Mouse (Mus musculus): ENCODE results near the gene Kcne1. TPM values are rescaled to one million over a fixed set of nuclear protein-coding genes. Genes with fewer than 3 reads are reported as not detected.

The Kcne1 gene
- total and polyA plus RNA-seq, 3 experiments = 6.9 to 36.5 (median 11.6) TPM

- H3K36me3 ChIP-seq (ENCODE audit: control insufficient read depth, insufficient read depth, low read length) = no peaks in the 10 kb centered on the region; the same call in 1 of the 2 replicates
- peak overlapping the region; percentile 56 for H3K9ac ChIP-seq (ENCODE audit: low read depth, low read length)
- H3K4me3 ChIP-seq = peak overlapping the region; percentile 75
- H3K27ac ChIP-seq = peak overlapping the region; percentile 93
- H3K79me2 ChIP-seq (replicated peaks; ENCODE audit: control insufficient read depth, insufficient read depth, low read length) = no peaks in the 10 kb centered on the region
- WGBS = 30% methylated on average over 5 of the region's 5 CpGs
- intact Hi-C loops (cut with DNase I) = loop anchor here (1.0 to 5.0 kb wide), 2 partner anchors 370 to 575 kb away; partner anchors contain the start of genes Cryzl1 and Itsn1
- DNase-seq = peak in 1 of 2 experiments; percentile 47
- H3K4me1 ChIP-seq (ENCODE audit: control insufficient read depth, insufficient read depth, low read length) = peaks cover 10% of the 10 kb centered on the region
- H3K27me3 ChIP-seq (ENCODE audit: control insufficient read depth, insufficient read depth, low read length) = no peaks in the 10 kb centered on the region
- TF ChIP-seq EP300 (IDR thresholded peaks at IDR 0.05; ENCODE audit: insufficient read depth, low read depth, low read length) = no peak
- TF ChIP-seq POLR2A (IDR thresholded peaks at IDR 0.05; ENCODE audit: insufficient read depth, low read depth, low read length) = peak; percentile 66; the same call in 1 of the 2 replicates
Measured at GRCm38 (mm10) chr16:92301989-92302388, 57.3 kb downstream of the Kcne1 start.

- DNase-seq = no peak
- peak overlapping the region; percentile 56 for H3K9ac ChIP-seq (ENCODE audit: low read depth, low read length)
- no peaks in the 10 kb centered on the region for H3K27me3 ChIP-seq (ENCODE audit: control insufficient read depth, insufficient read depth, low read length)
- intact Hi-C loops (cut with DNase I) = loop anchor here (1.0 to 5.0 kb wide), 2 partner anchors 369 to 574 kb away; partner anchors contain the start of genes Cryzl1 and Itsn1
- H3K27ac ChIP-seq = peak overlapping the region; percentile 93
- no peaks in the 10 kb centered on the region; the same call in 1 of the 2 replicates for H3K36me3 ChIP-seq (ENCODE audit: control insufficient read depth, insufficient read depth, low read length)
- H3K79me2 ChIP-seq (replicated peaks; ENCODE audit: control insufficient read depth, insufficient read depth, low read length) = no peaks in the 10 kb centered on the region
- peaks cover 10% of the 10 kb centered on the region for H3K4me1 ChIP-seq (ENCODE audit: control insufficient read depth, insufficient read depth, low read length)
- 2% methylated on average over 12 of the region's 12 CpGs for WGBS
- peak overlapping the region; percentile 75 for H3K4me3 ChIP-seq
- TF ChIP-seq EP300 (IDR thresholded peaks at IDR 0.05; ENCODE audit: insufficient read depth, low read depth, low read length) = no peak
- no peak for TF ChIP-seq CTCF (IDR thresholded peaks at IDR 0.05)
- no peak for TF ChIP-seq POLR2A (IDR thresholded peaks at IDR 0.05; ENCODE audit: insufficient read depth, low read depth, low read length)
Measured at GRCm38 (mm10) chr16:92301412-92301806, 57.9 kb downstream of the Kcne1 start.

DNA sequence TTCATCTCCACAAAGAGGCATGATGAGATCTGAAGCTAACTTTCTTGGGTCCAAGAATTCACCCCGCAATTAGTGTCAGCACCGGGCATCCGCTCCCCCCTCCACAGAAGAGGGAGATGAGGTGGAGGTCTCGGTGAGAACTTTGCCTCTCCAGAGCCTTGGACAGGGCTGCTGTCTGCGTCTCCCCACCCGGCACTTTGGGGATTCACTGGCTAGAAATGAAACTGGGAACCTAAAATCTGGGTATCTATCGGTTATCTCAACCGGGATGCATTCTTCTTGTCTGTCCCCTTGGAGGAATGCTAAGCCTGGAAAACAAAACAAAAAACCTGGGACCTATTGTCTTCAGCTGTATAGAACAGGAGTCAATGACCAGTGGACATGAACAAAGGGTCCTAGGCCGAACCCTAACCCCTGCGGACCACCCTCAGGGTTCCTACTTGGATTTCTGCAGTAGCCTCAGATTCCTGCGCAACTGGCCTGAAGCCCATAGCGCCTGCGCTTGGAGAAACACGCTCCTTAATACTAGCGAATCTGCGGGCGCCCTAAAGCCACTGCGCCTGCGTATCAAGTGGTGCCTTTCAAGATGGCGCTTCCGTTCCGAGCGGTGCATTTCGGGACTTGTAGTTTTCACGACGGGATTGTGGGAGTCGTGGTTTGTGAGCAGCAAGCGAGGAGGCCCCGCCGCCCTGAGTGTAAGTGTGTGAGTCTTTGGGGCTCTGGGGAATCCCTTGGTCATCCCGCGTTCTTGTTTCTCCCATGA lies 58.4 kb downstream of the Kcne1 start, which contains the start of gene Smim11:
Gene Smim11, plus strand, starts transcription at position 638 of the 763 bp plus-strand sequence.
- DNase-seq = peak; percentile 93 to 95
- Histone ChIP-seq H3K4me3 (peak within 1 kb of the TSS; percentile 75), H3K79me2 (replicated peaks; ENCODE audit: control insufficient read depth, insufficient read depth, low read length) (no peaks in the 10 kb centered on the region), H3K36me3 (ENCODE audit: control insufficient read depth, insufficient read depth, low read length) (no peaks in the 10 kb centered on the region; the same call in 1 of the 2 replicates), H3K4me1 (ENCODE audit: control insufficient read depth, insufficient read depth, low read length) (peaks cover 10% of the 10 kb centered on the region), H3K9ac (ENCODE audit: low read depth, low read length) (peak within 1 kb of the TSS; percentile 67), H3K27me3 (ENCODE audit: control insufficient read depth, insufficient read depth, low read length) (no peaks in the 10 kb centered on the region), H3K27ac (peak within 1 kb of the TSS; percentile 93)
- intact Hi-C loops (cut with DNase I) = loop anchor here (1.0 to 5.0 kb wide), 2 partner anchors 369 to 574 kb away; partner anchors contain the start of genes Cryzl1 and Itsn1
- 7% methylated on average over 32 of the region's 32 CpGs for whole genome bisulfite sequencing
- TF ChIP-seq CTCF (IDR thresholded peaks at IDR 0.05) (no peak), EP300 (IDR thresholded peaks at IDR 0.05; ENCODE audit: insufficient read depth, low read depth, low read length) (peak; percentile 83), POLR2A (IDR thresholded peaks at IDR 0.05; ENCODE audit: insufficient read depth, low read depth, low read length) (peak; percentile 95)

Other genes with a start within 250 kb of the Kcne1 start
- not detected for gene Kcne2, start 67.1 kb downstream of the Kcne1 start, total RNA-seq (2021)
- gene Kcne2, start 67.1 kb downstream of the Kcne1 start, polyA plus RNA-seq (2012; rRNA removed) = not detected in 2 replicates
- 10 to 100 TPM; 76.1 to 89.9 TPM for gene Smim11, start 58.2 kb downstream of the Kcne1 start, total RNA-seq (2021)
- gene Smim11, start 58.2 kb downstream of the Kcne1 start, polyA plus RNA-seq (2012; rRNA removed) = 46.9 and 55.4 TPM in 2 replicates
- 1 to 10 TPM in 1 of 2 experiments, under 1 TPM in 1; 0.78 to 1.2 TPM for gene Fam243, start 38.0 kb downstream of the Kcne1 start, total RNA-seq (2021)
- 0.14 and 0.20 TPM in 2 replicates for gene Fam243, start 38.0 kb downstream of the Kcne1 start, polyA plus RNA-seq (2012; rRNA removed)
- gene Rcan1, start 111.4 kb upstream of the Kcne1 start, total RNA-seq (2021) = 100 to 1,000 TPM in 1 of 2 experiments, 10 to 100 TPM in 1; 63.0 to 112 TPM
- gene Rcan1, start 111.4 kb upstream of the Kcne1 start, polyA plus RNA-seq (2012; rRNA removed) = 40.7 and 61.8 TPM in 2 replicates
- under 1 TPM; 0.07 to 0.18 TPM for gene Clic6, start 126.3 kb upstream of the Kcne1 start, total RNA-seq (2021)
- 0.09 and 0.92 TPM in 2 replicates for gene Clic6, start 126.3 kb upstream of the Kcne1 start, polyA plus RNA-seq (2012; rRNA removed)

Data from heart, adult 2 months (tissue).